Mouse (Mus musculus) kidney, postnatal 0 days (tissue): ENCODE data around the gene Gtpbp1. TPM values are rescaled to one million over a fixed set of nuclear protein-coding genes. Genes with fewer than 3 reads are reported as not detected.

Experiments used
- ATAC-seq: fragments of 200-750 bp; cut with Nextera tagmentation; replicated peaks from 2 replicates; pipeline ENCODE4 v1.8.0; 2017; ENCODE audit warnings: low read depth, moderate number of reproducible peaks, moderate TSS enrichment, moderate library complexity; ENCODE audit not compliant: low FRiP score
- DNase-seq: peaks from one replicate; pipeline ENCODE4 v3.0.0-alpha.2; 2016; ENCODE audit warnings: low spot score
- H3K27ac ChIP-seq: fragments of 300-500 bp; sonication (generic); 2 replicates; pipeline ENCODE4 v1.5.1; 2014; ENCODE audit warnings: mild to moderate bottlenecking
- H3K27me3 ChIP-seq: fragments of 300-500 bp; sonication (generic); 2 replicates; pipeline ENCODE4 v1.6.1; 2014; ENCODE audit warnings: low read length, mixed read lengths; ENCODE audit not compliant: insufficient read depth
- H3K36me3 ChIP-seq: fragments of 300-500 bp; sonication (generic); 2 replicates; pipeline ENCODE4 v1.6.1; 2014; ENCODE audit warnings: low read length, mixed read lengths; ENCODE audit not compliant: insufficient read depth
- H3K4me1 ChIP-seq: fragments of 300-500 bp; sonication (generic); replicated peaks from 2 replicates; pipeline ENCODE4 v1.6.1; 2014; ENCODE audit warnings: antibody characterized with exemption, low read length, mixed read lengths; ENCODE audit not compliant: insufficient read depth
- H3K4me2 ChIP-seq: fragments of 300-500 bp; sonication (generic); 2 replicates; pipeline ENCODE4 v1.6.1; 2014; ENCODE audit warnings: mild to moderate bottlenecking, low read length, moderate library complexity, mixed read lengths
- H3K4me3 ChIP-seq: fragments of 300-500 bp; sonication (generic); replicated peaks from 2 replicates; pipeline ENCODE4 v1.5.1; 2014; ENCODE audit warnings: low read depth, low read length
- H3K9ac ChIP-seq: fragments of 300-500 bp; sonication (generic); 2 replicates; pipeline ENCODE4 v1.6.1; 2014; ENCODE audit warnings: low read depth, low read length
- H3K9me3 ChIP-seq: fragments of 300-500 bp; sonication (generic); replicated peaks from 2 replicates; pipeline ENCODE4 v1.6.1; 2016; ENCODE audit warnings: low read length, inconsistent platforms, mixed read lengths
- CTCF ChIP-seq: IDR thresholded peaks from 2 replicates; pipeline ENCODE4 v1.5.1; 2016; ENCODE audit warnings: antibody characterized with exemption, low read depth, mild to moderate bottlenecking, moderate library complexity
- WGBS: fragments of 180-500 bp; shearing (Covaris S2); extraction: QIAGEN DNeasy Blood & Tissue Kit; methylation state at CpG from one replicate; pipeline ENCODE4 v1.1.7; 2014; 5-methylcytosine and 5-hydroxymethylcytosine counted together
- polyA plus RNA-seq: library from polyadenylated mRNA; unstranded; fragments of >200 nt; fragmentation: Nextera tagmentation; extraction: Ambion mirVana; gene quantifications from 2 replicates; pipeline ENCODE4 v1.2.1, GENCODE M21; 2015

Gtpbp1 gene
- polyA plus RNA-seq, 1 experiment from 2014 or later: 24.3 TPM

DNA sequence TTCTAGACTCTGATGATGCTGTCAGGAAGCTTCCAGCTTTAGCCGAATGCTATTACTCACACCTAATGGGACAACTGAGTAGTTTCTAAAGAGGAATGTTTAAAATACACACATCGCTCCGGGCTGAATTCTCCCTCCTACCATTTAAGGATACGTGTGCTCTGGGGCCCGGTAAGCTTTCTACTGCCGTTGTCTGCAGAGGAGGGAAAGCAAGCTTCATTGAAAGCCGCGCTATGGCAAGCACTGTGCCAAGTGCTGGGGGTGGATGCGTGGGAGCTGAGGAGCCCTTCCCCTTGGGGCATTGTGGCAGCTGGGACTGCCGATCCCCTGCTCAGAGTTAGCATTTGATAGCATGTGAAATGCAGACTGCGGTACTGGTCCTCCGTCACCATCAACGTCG, 34.2 kb upstream of the Gtpbp1 start:
- no peaks in the 10 kb centered on the region for H3K36me3 ChIP-seq
- DNase-seq: no peak
- H3K4me3 ChIP-seq: no peak overlapping the region
- no peaks in the 10 kb centered on the region for H3K9me3 ChIP-seq
- 0 out of 2 replicates have a peak, but pooled peaks cover 4% of the 10 kb centered on the region for H3K4me1 ChIP-seq
- H3K9ac ChIP-seq: no peak overlapping the region
- no peak overlapping the region for H3K27ac ChIP-seq
- no peak for TF ChIP-seq CTCF
- no peak for ATAC-seq
- no peak overlapping the region for H3K4me2 ChIP-seq
- WGBS: 89% methylated on average over 14 of the region's 14 CpGs
- no peaks in the 10 kb centered on the region for H3K27me3 ChIP-seq

DNA sequence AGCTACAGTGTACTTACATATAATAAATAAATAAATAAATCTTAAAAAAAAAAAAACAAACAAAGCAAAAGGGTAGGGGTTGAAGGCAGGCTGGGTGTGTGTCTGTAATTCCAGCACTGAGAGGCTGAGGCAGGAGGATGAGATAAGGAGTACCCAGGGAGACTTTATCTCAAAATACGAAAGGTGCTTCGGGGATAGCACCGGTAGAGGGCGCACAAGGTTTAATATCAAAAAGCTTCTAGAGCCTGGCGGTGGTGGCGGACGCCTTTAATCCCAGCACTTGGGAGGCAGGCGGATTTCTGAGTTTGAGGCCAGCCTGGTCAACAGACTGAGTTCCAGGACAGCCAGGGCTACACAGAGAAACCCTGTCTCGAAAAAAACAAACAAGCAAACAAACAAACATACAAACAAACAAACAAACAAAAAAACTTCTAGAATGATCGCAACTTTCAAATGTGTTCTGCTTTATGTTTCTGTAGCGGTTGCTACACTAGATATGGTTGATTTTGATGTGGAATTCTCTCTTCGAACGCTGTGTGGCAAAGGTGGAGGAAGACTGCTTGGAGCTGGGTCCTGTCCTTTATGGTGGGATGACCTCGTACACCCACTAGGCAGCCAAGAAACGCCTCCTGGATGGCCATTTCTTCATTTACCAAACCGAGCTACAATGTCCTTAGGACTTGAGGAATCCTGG, 32.7 kb upstream of the Gtpbp1 start:
- DNase-seq: peak; percentile 88

DNA sequence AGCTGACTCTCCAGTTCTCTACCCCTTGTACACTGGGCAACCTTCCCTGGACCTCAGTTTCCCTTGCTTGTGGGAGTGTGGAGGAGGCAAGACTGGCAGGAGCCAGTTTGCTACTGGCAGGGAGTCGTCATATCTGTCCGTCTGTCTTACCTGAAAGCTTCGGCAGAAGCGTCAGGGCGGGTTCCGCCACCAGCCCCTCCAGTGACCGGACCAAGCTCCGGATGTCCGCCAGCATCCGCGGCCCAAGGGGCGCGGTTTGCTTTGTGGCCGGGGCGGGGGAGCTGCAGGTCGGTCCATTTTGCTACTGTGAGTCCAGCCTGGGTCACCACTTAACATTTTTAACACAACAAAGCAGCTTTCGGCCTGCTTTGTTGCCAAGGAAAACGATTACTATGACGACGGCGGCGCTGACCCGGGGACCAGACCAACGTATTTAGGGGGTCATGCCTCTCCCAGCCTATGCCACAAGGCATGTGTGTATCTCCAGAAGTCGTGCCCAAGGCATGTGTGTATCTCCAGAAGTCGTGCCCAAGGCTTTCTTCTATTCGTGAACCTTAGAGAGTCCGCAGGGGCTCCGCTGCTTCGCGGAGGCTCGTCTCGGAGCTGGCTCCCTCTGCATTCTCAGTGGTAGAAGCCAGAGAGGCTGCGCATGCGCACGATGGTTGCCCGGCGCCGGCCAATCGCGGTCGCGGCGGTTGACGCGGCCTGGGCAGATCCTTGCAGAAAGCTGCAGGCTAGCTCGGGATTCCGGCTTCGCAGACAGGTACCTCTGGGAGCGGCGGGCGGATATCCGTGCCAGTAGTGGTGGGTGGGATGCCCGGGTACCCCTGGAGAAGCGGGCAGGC, 31.9 kb upstream of the Gtpbp1 start, which contains the start of the genes Fam227a and Cby1:
Gene Fam227a (minus strand): TSS at position 426 of the 845 bp plus-strand sequence.
Gene Cby1 (plus strand): TSS at position 669 of the 845 bp plus-strand sequence.
- TF ChIP-seq CTCF: no peak
- no peaks in the 10 kb centered on the region for H3K27me3 ChIP-seq
- no peaks in the 10 kb centered on the region for H3K36me3 ChIP-seq
- H3K9ac ChIP-seq: peak within 1 kb of the TSS; percentile 69
- ATAC-seq: peak; percentile 87
- under 1% methylated on average over 55 of the region's 55 CpGs for WGBS
- H3K27ac ChIP-seq: peak within 1 kb of the TSS; percentile 85
- H3K9me3 ChIP-seq: no peaks in the 10 kb centered on the region
- H3K4me2 ChIP-seq: peak within 1 kb of the TSS; percentile 73
- H3K4me1 ChIP-seq: 0 out of 2 replicates have a peak, but pooled peaks cover 4% of the 10 kb centered on the region
- H3K4me3 ChIP-seq: peak within 1 kb of the TSS; percentile 63
- peak; percentile 95 for DNase-seq

More for the DNA sequence above, 32.7 kb upstream of the Gtpbp1 start:
- 2% methylated on average over 16 of the region's 16 CpGs for WGBS
- peak overlapping the region; percentile 69 for H3K9ac ChIP-seq
- H3K4me3 ChIP-seq: peak overlapping the region; percentile 63
- H3K27ac ChIP-seq: peak overlapping the region; percentile 85
- peak; percentile 73 for TF ChIP-seq CTCF
- no peaks in the 10 kb centered on the region for H3K36me3 ChIP-seq
- 0 out of 2 replicates have a peak, but pooled peaks cover 4% of the 10 kb centered on the region for H3K4me1 ChIP-seq
- H3K4me2 ChIP-seq: peak overlapping the region; percentile 73
- ATAC-seq: peak; percentile 10; the same call in 1 of the 2 replicates
- H3K27me3 ChIP-seq: no peaks in the 10 kb centered on the region
- H3K9me3 ChIP-seq: no peaks in the 10 kb centered on the region

DNA sequence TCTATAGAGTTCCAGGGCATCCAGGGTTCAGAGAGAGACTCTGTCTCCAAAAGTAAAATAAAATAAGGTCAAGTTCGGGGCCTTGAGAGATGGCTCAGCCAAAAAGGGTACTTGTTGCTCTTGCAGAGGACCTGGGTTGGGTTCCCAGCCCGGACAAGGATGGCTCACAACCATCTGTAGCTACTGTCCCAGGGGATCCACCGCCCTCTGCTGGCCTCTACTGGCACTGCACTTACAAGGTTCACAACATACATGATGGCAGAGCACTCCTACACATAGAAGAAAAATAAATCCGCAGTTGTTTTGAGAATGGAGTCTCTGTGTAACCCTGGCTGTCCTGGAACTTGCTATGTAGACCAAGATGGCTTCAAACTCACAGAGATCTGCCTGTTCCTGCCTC, 28.8 kb upstream of the Gtpbp1 start:
- ATAC-seq (no peak), DNase-seq (no peak)
- H3K27me3 ChIP-seq: no peaks in the 10 kb centered on the region
- WGBS: 81% methylated on average over 4 of the region's 4 CpGs
- peaks cover 5% of the 10 kb centered on the region; the same call in 1 of the 2 replicates for H3K36me3 ChIP-seq
- H3K4me3 ChIP-seq: no peak overlapping the region
- H3K4me2 ChIP-seq: no peak overlapping the region
- no peaks in the 10 kb centered on the region for H3K9me3 ChIP-seq
- TF ChIP-seq CTCF: peak; percentile 59
- H3K27ac ChIP-seq: no peak overlapping the region
- 0 out of 2 replicates have a peak, but pooled peaks cover 4% of the 10 kb centered on the region for H3K4me1 ChIP-seq
- H3K9ac ChIP-seq: no peak overlapping the region

DNA sequence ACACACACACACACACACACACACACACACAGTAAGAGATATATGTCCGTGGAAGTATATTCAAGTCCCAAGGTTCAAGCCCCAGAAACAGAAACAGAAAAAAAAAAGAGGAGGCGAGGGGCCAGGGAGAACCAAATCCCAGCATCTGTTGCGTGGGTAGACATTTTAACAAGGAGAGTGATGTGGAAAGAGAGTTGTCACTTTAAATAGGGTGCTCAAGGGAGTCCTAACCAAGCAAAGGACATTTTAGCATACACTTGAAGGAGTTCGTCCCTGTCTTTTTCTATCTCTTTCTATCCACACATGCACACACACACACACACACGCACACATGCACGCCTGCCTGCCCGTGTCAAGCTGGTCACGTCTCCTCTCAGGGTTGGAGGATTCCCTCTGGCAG, 26.0 kb upstream of the Gtpbp1 start:
- Histone ChIP-seq H3K4me2 (no peak overlapping the region), H3K4me3 (no peak overlapping the region), H3K9ac (no peak overlapping the region), H3K27ac (no peak overlapping the region), H3K4me1 (0 out of 2 replicates have a peak, but pooled peaks cover 2% of the 10 kb centered on the region), H3K27me3 (no peaks in the 10 kb centered on the region), H3K9me3 (no peaks in the 10 kb centered on the region), H3K36me3 (peaks cover 10% of the 10 kb centered on the region; the same call in 1 of the 2 replicates)
- no peak for DNase-seq
- ATAC-seq: no peak
- no peak for TF ChIP-seq CTCF
- WGBS: 89% methylated on average over 8 of the region's 8 CpGs

DNA sequence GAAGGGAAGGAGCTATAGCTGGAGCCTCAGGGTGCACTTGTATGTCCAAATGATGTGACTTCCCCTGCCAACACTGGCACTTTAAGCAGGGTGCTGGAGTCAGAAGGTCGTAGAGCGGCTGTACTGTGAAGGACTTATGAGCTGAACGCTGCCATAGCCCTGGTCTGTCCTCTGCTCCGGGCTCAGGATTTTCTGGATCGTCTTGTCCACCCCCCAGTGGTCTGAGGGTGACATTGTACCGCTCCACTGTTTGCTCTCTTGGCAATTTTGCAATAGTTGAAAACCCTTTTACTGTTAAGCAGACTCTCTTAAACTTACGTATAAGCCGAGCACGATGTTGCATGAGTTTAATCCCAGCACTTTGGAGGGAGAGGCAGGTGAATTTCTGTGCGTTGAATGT, 21.4 kb upstream of the Gtpbp1 start:
- ATAC-seq: no peak

More for the DNA sequence above, 21.4 kb upstream of the Gtpbp1 start:
- no peak overlapping the region for H3K4me3 ChIP-seq
- H3K27ac ChIP-seq: no peak overlapping the region
- 65% methylated on average over 10 of the region's 10 CpGs for WGBS
- no peaks in the 10 kb centered on the region for H3K27me3 ChIP-seq
- H3K9me3 ChIP-seq: no peaks in the 10 kb centered on the region
- peaks cover 20% of the 10 kb centered on the region for H3K36me3 ChIP-seq
- no peak overlapping the region for H3K4me2 ChIP-seq
- H3K9ac ChIP-seq: no peak overlapping the region
- TF ChIP-seq CTCF: peak; percentile 43
- DNase-seq: peak; percentile 58
- no peaks in the 10 kb centered on the region; the same call in 1 of the 2 replicates for H3K4me1 ChIP-seq
